Mouse (Mus musculus) spleen, adult 2 months (tissue): Measurements from ENCODE around the gene Gm45623. TPM values are rescaled to one million over a fixed set of nuclear protein-coding genes. Genes with fewer than 3 reads are reported as not detected.

ENCODE experiments used
- DNase-seq, 2 experiments: peaks; one replicate each; pipeline versions ENCODE4 v3.0.0 to v3.0.0-alpha.2; 2012 to 2021; ENCODE audit warnings: low spot score in 2 of 2, low read depth in 1 of 2
- H3K27ac ChIP-seq: fragments of 200-500 bp; 2 replicates; pipeline ENCODE4 v1.5.1; 2012; ENCODE audit warnings: low read length, inconsistent platforms; ENCODE audit not compliant: insufficient read depth
- H3K27me3 ChIP-seq: fragments of 200-500 bp; 2 replicates; pipeline ENCODE4 v1.6.1; 2012; ENCODE audit warnings: mild to moderate bottlenecking, moderate library complexity, low read length, inconsistent platforms; ENCODE audit not compliant: control insufficient read depth, insufficient read depth
- H3K36me3 ChIP-seq: fragments of 200-500 bp; 2 replicates; pipeline ENCODE4 v1.6.1; 2012; ENCODE audit warnings: mild to moderate bottlenecking, low read length, inconsistent platforms; ENCODE audit not compliant: control insufficient read depth, insufficient read depth
- H3K4me1 ChIP-seq: fragments of 200-500 bp; 2 replicates; pipeline ENCODE4 v1.6.1; 2011; ENCODE audit warnings: inconsistent platforms; ENCODE audit not compliant: control insufficient read depth, insufficient read depth, insufficient read length
- H3K4me3 ChIP-seq: fragments of 200-500 bp; 2 replicates; pipeline ENCODE4 v1.5.1; 2011; ENCODE audit warnings: mild to moderate bottlenecking, inconsistent platforms; ENCODE audit not compliant: insufficient read depth, insufficient read length; ENCODE audit errors: extremely low read depth
- CTCF ChIP-seq: fragments of 200-500 bp; IDR thresholded peaks from 2 replicates; pipeline ENCODE4 v1.5.1; 2011; ENCODE audit warnings: mild to moderate bottlenecking, inconsistent platforms; ENCODE audit not compliant: insufficient read depth, insufficient read length, insufficient replicate concordance; ENCODE audit errors: extremely low read depth
- POLR2A ChIP-seq: fragments of 200-500 bp; IDR thresholded peaks from 2 replicates; pipeline ENCODE4 v1.6.1; 2011; ENCODE audit warnings: low read depth, low read length, inconsistent platforms
- WGBS: fragments of 180-500 bp; shearing (Covaris S2); methylation state at CpG from one replicate; pipeline ENCODE4 v1.1.7; 2018; 5-methylcytosine and 5-hydroxymethylcytosine counted together
- polyA plus RNA-seq: library from polyadenylated mRNA; depleted of rRNA; stranded (reverse); fragments of >200 nt; gene quantifications from 2 replicates; pipeline ENCODE4 v1.2.3, GENCODE M21; 2012; rRNA removed

Gm45623 gene
- polyA plus RNA-seq, 1 experiment = 0.25 TPM

GRCm38 (mm10) chr13:56703222-56703870, 50.3 kb downstream of the Gm45623 start:
- H3K27me3 ChIP-seq = no peaks in the 10 kb centered on the region
- peaks cover 12% of the 10 kb centered on the region; the same call in 1 of the 2 replicates for H3K4me1 ChIP-seq
- no peaks in the 10 kb centered on the region for H3K36me3 ChIP-seq
- peak; percentile 21 to 55 for DNase-seq
- peak overlapping the region; percentile 90 for H3K27ac ChIP-seq
- WGBS = 2% methylated on average over 69 of the region's 80 CpGs
- TF ChIP-seq POLR2A (0 out of 2 replicates have a peak, but pooled peaks have one; percentile 2), CTCF (no peak)
- peak overlapping the region; percentile 93 for H3K4me3 ChIP-seq

DNA sequence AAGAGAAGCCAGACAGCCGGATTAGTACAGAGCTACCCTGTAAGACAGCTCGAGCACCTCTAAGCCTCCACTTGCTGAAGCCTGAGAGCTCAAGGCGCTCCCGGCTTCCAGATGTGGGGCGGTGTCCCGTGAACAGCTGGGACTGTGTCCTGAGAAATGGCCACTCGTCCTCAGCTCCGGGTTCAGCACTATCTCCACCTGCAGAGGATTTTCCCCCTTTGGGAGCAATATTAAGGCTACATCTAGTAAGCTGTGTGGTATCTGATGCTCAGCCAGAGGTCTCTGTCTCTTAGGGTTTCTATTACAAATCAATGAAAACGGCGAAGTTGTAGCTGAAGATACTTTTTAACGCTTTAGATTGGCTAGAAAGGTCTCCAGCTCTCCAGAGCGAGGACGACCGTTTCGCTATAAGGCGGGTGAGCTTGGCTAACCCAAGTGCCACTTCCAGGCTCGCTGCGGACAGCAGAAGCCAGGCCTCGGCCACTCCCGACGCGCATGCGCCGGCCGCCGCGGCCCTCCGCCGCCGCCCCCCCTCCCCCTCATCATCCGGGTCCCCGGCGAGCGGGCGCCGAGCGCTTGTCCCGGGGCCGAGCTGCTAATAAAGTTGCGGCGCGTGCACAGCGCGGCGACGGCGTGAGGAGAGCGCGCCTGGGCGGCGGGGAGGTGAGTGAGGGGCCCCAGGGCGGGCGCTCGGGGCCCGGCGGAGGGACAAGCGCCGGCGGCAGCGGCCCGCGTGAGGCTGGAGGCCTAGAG, 51.0 kb downstream of the Gm45623 start, which contains the start of gene Smad5:
TSS of gene Smad5 (plus strand) at position 542 of the 753 bp plus-strand sequence.
- 10% methylated on average over 62 of the region's 62 CpGs for WGBS
- no peak for TF ChIP-seq POLR2A
- no peak for TF ChIP-seq CTCF
- Histone ChIP-seq H3K4me3 (peak within 1 kb of the TSS; percentile 93), H3K27ac (peak within 1 kb of the TSS; percentile 90), H3K36me3 (no peaks in the 10 kb centered on the region), H3K27me3 (no peaks in the 10 kb centered on the region), H3K4me1 (peaks cover 12% of the 10 kb centered on the region; the same call in 1 of the 2 replicates)
- DNase-seq = peak; percentile 56 to 75

Other genes starting within 250 kb of the Gm45623 start
- 0.26 and 0.41 TPM in 2 replicates for gene Fbxl21, start 231.4 kb downstream of the Gm45623 start, polyA plus RNA-seq
- gene Lect2, start 205.3 kb downstream of the Gm45623 start, polyA plus RNA-seq = not detected in 2 replicates
- 56.0 and 74.3 TPM in 2 replicates for gene Tgfbi, start 144.3 kb downstream of the Gm45623 start, polyA plus RNA-seq
- 10.2 and 12.0 TPM in 2 replicates for gene Smad5, start 50.8 kb downstream of the Gm45623 start, polyA plus RNA-seq
- gene Trpc7, start 142.2 kb upstream of the Gm45623 start, polyA plus RNA-seq = not detected in 2 replicates